Mouse (Mus musculus) MEL (cell line): ENCODE results near the gene Snx3.

Source experiments
- CHD2 ChIP-seq: IDR thresholded peaks from 2 replicates; pipeline ENCODE4 v1.6.1; 2011; ENCODE audit warnings: low read length, improper control_type of control experiment
- CTCF ChIP-seq, 3 experiments: IDR thresholded peaks in 2 of 3; conservative IDR thresholded peaks in 1 of 3; 2 replicates each; pipeline ENCODE4 v1.5.1; 2011 to 2012; ENCODE audit warnings: low read length in 3 of 3, low read depth in 2 of 3, mild to moderate bottlenecking in 2 of 3, improper control_type of control experiment in 1 of 3, inconsistent platforms in 1 of 3, mixed read lengths in 1 of 3, moderate library complexity in 1 of 3; ENCODE audit not compliant: control insufficient read depth in 1 of 3, insufficient read depth in 1 of 3, poor library complexity in 1 of 3, severe bottlenecking in 1 of 3
- MAFK ChIP-seq: IDR thresholded peaks from 2 replicates; pipeline ENCODE4 v1.6.1; 2011; ENCODE audit warnings: low read depth, mild to moderate bottlenecking, low read length, improper control_type of control experiment, borderline replicate concordance
- MYC ChIP-seq: IDR thresholded peaks from 2 replicates; pipeline ENCODE4 v1.6.1; 2011; ENCODE audit warnings: low read depth, mild to moderate bottlenecking, low read length, improper control_type of control experiment, moderate library complexity
- NELFE ChIP-seq: IDR thresholded peaks from 2 replicates; pipeline ENCODE4 v1.6.1; 2011; ENCODE audit warnings: low read depth, low read length, improper control_type of control experiment
- POLR2A ChIP-seq, 2 experiments: IDR thresholded peaks; 2 replicates each; pipeline ENCODE4 v1.6.1; 2011 to 2012; ENCODE audit warnings: low read length in 2 of 2, mild to moderate bottlenecking in 2 of 2, control low read depth in 1 of 2, improper control_type of control experiment in 1 of 2, low read depth in 1 of 2, moderate library complexity in 1 of 2; ENCODE audit not compliant: control insufficient read depth in 1 of 2, insufficient read depth in 1 of 2, poor library complexity in 1 of 2
- TCF12 ChIP-seq: IDR thresholded peaks from 2 replicates; pipeline ENCODE4 v1.6.1; 2014; ENCODE audit warnings: low read depth, mild to moderate bottlenecking, inconsistent platforms, low read length, improper control_type of control experiment, moderate library complexity
- ZC3H11A ChIP-seq: IDR thresholded peaks from 2 replicates; pipeline ENCODE4 v1.6.1; 2012; ENCODE audit warnings: low read depth, mild to moderate bottlenecking, inconsistent platforms, low read length, improper control_type of control experiment
- ZKSCAN1 ChIP-seq: IDR thresholded peaks from 2 replicates; pipeline ENCODE4 v1.6.1; 2012; ENCODE audit warnings: low read depth, mild to moderate bottlenecking, inconsistent platforms, low read length, improper control_type of control experiment, moderate library complexity
- ZMIZ1 ChIP-seq: IDR thresholded peaks from 2 replicates; pipeline ENCODE4 v1.6.1; 2012; ENCODE audit warnings: low read depth, mild to moderate bottlenecking, inconsistent platforms, low read length, improper control_type of control experiment, moderate library complexity

- TF ChIP-seq CTCF (IDR thresholded peaks at IDR 0.05 in 2 of 3, conservative IDR thresholded peaks at IDR 0.05 in 1 of 3; ENCODE audit: control insufficient read depth in 1 of 3, insufficient read depth in 1 of 3, low read depth in 2 of 3, low read length in 3 of 3, poor library complexity in 1 of 3, severe bottlenecking in 1 of 3) (no peak), ZMIZ1 (no peak), POLR2A (IDR thresholded peaks at IDR 0.05; ENCODE audit: control insufficient read depth in 1 of 2, insufficient read depth in 1 of 2, low read depth in 1 of 2, low read length in 2 of 2, poor library complexity in 1 of 2) (no peak), MYC (no peak), ZC3H11A (no peak), ZKSCAN1 (no peak), TCF12 (no peak), CHD2 (no peak), NELFE (no peak), MAFK (no peak)
These were observed 72.8 kb downstream of the Snx3 start for GRCm38 (mm10) chr10:42574639-42575038.
